Mouse (Mus musculus): Measurements from ENCODE around the gene Psmc3. TPM values are rescaled to one million over a fixed set of nuclear protein-coding genes. Genes with fewer than 3 reads are reported as not detected.

Gene Psmc3
- polyA plus RNA-seq, 1 experiment from 2014 or later = 155 TPM

DNA sequence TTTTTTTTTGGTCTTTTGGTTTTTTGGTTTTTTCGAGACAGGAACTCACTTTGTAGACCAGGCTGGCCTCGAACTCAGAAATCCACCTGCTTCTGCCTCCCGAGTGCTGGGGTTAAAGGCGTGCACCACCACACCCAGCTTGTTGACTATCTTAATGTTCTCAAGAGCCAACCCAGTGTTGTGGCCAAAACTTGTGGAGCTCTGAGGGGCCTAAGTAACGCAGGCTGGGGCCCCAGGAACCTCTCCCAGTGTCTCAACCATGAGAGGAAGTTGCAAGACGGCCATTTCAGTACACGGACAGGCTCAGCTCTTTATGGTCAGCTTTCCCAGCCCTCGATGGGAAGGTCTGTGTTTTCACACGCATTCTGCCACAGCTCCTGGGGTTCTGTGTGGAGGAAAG, 35.2 kb downstream of the Psmc3 start:
- Histone ChIP-seq H3K4me1 (replicated peaks; ENCODE audit: control insufficient read depth, insufficient read depth, low read length) (no peaks in the 10 kb centered on the region), H3K9me3 (ENCODE audit: control insufficient read depth) (no peaks in the 10 kb centered on the region), H3K27ac (ENCODE audit: low read depth, low read length) (no peak overlapping the region), H3K4me3 (ENCODE audit: low read depth, low read length) (no peak overlapping the region), H3K9ac (ENCODE audit: low read depth, low read length) (no peak overlapping the region), H3K27me3 (replicated peaks; ENCODE audit: control insufficient read depth, insufficient read depth, low read length) (no peaks in the 10 kb centered on the region), H3K36me3 (ENCODE audit: control insufficient read depth, insufficient read depth) (no peaks in the 10 kb centered on the region), H3K4me2 (replicated peaks; ENCODE audit: low read depth) (no peak overlapping the region)
- TF ChIP-seq CTCF (IDR thresholded peaks at IDR 0.05; ENCODE audit: low read depth) = no peak
- no peak for ATAC-seq
- WGBS = 76% methylated on average over 9 of the region's 9 CpGs

- H3K27me3 ChIP-seq (replicated peaks; ENCODE audit: control insufficient read depth, insufficient read depth, low read length) = no peaks in the 10 kb centered on the region
- H3K9me3 ChIP-seq (ENCODE audit: control insufficient read depth) = no peaks in the 10 kb centered on the region
- no peaks in the 10 kb centered on the region for H3K4me1 ChIP-seq (replicated peaks; ENCODE audit: control insufficient read depth, insufficient read depth, low read length)
- no peaks in the 10 kb centered on the region for H3K36me3 ChIP-seq (ENCODE audit: control insufficient read depth, insufficient read depth)
- 53% methylated on average over 6 of the region's 6 CpGs for WGBS
- no peak overlapping the region for H3K4me2 ChIP-seq (replicated peaks; ENCODE audit: low read depth)
- H3K4me3 ChIP-seq (ENCODE audit: low read depth, low read length) = no peak overlapping the region
- H3K9ac ChIP-seq (ENCODE audit: low read depth, low read length) = no peak overlapping the region
- ATAC-seq = no peak
- H3K27ac ChIP-seq (ENCODE audit: low read depth, low read length) = no peak overlapping the region
- no peak for TF ChIP-seq CTCF (IDR thresholded peaks at IDR 0.05; ENCODE audit: low read depth)
Measured at GRCm38 (mm10) chr2:91090208-91090607, 36.4 kb downstream of the Psmc3 start.

- Histone ChIP-seq H3K9ac (ENCODE audit: low read depth, low read length) (no peak overlapping the region), H3K36me3 (ENCODE audit: control insufficient read depth, insufficient read depth) (no peaks in the 10 kb centered on the region), H3K9me3 (ENCODE audit: control insufficient read depth) (no peaks in the 10 kb centered on the region), H3K27me3 (replicated peaks; ENCODE audit: control insufficient read depth, insufficient read depth, low read length) (no peaks in the 10 kb centered on the region), H3K4me1 (replicated peaks; ENCODE audit: control insufficient read depth, insufficient read depth, low read length) (no peaks in the 10 kb centered on the region), H3K4me2 (replicated peaks; ENCODE audit: low read depth) (no peak overlapping the region), H3K27ac (ENCODE audit: low read depth, low read length) (no peak overlapping the region), H3K4me3 (ENCODE audit: low read depth, low read length) (no peak overlapping the region)
- no peak for ATAC-seq
- no peak for TF ChIP-seq CTCF (IDR thresholded peaks at IDR 0.05; ENCODE audit: low read depth)
- WGBS = 72% methylated on average over 6 of the region's 6 CpGs
Measured at GRCm38 (mm10) chr2:91090827-91091226, 37.0 kb downstream of the Psmc3 start.

DNA sequence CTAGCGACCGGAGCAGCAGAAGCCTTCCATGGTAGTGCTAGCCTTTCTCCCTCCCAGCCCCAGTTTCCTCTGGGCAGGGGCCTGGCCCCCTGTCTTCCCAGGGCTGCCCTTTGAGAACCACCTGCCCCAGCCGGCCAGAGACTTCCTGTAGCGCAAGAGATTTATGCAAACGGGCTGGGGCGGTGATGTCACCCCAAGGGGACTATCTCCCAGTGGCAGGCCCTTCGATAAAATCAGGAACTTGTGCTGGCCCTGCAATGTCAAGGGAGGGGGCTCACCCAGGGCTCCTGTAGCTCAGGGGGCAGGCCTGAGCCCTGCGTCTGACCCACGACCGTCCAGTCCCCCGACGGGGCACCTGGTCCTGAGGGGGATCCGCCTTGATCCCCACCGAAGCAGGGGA, 42.7 kb downstream of the Psmc3 start:
- WGBS = 73% methylated on average over 14 of the region's 14 CpGs
- ATAC-seq = no peak
- TF ChIP-seq CTCF (IDR thresholded peaks at IDR 0.05; ENCODE audit: low read depth) = no peak
- Histone ChIP-seq H3K4me1 (replicated peaks; ENCODE audit: control insufficient read depth, insufficient read depth, low read length) (no peaks in the 10 kb centered on the region), H3K4me2 (replicated peaks; ENCODE audit: low read depth) (no peak overlapping the region), H3K27ac (ENCODE audit: low read depth, low read length) (no peak overlapping the region), H3K9ac (ENCODE audit: low read depth, low read length) (no peak overlapping the region), H3K9me3 (ENCODE audit: control insufficient read depth) (no peaks in the 10 kb centered on the region), H3K27me3 (replicated peaks; ENCODE audit: control insufficient read depth, insufficient read depth, low read length) (no peaks in the 10 kb centered on the region), H3K4me3 (ENCODE audit: low read depth, low read length) (no peak overlapping the region), H3K36me3 (ENCODE audit: control insufficient read depth, insufficient read depth) (no peaks in the 10 kb centered on the region)

DNA sequence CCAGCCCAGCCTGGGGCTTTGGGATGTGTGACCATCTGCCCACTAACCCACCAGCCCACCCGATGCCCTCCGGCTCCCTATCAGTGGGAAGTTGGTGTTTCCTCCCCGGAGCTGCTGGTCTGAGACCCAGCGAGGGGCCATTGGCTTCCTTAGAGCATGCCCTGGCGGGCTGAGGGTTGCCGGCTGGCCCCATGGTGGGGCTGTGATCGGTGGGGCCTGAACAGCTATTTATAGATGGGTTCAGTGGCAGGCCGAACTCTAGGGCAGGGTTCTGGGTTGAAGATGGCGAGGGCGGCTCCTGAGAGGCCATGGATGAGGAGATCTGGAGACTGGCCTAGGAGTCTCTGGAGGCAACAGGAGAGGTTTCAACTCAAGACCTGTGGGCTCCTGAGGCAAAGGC, 43.2 kb downstream of the Psmc3 start:
- Histone ChIP-seq H3K36me3 (ENCODE audit: control insufficient read depth, insufficient read depth) (no peaks in the 10 kb centered on the region), H3K4me1 (replicated peaks; ENCODE audit: control insufficient read depth, insufficient read depth, low read length) (no peaks in the 10 kb centered on the region), H3K4me3 (ENCODE audit: low read depth, low read length) (no peak overlapping the region), H3K27ac (ENCODE audit: low read depth, low read length) (no peak overlapping the region), H3K4me2 (replicated peaks; ENCODE audit: low read depth) (no peak overlapping the region), H3K9me3 (ENCODE audit: control insufficient read depth) (no peaks in the 10 kb centered on the region), H3K9ac (ENCODE audit: low read depth, low read length) (no peak overlapping the region), H3K27me3 (replicated peaks; ENCODE audit: control insufficient read depth, insufficient read depth, low read length) (no peaks in the 10 kb centered on the region)
- ATAC-seq = no peak
- WGBS = 94% methylated on average over 10 of the region's 10 CpGs
- no peak for TF ChIP-seq CTCF (IDR thresholded peaks at IDR 0.05; ENCODE audit: low read depth)

- H3K9ac ChIP-seq (ENCODE audit: low read depth, low read length) = no peak overlapping the region
- H3K27ac ChIP-seq (ENCODE audit: low read depth, low read length) = no peak overlapping the region
- ATAC-seq = no peak
- H3K4me3 ChIP-seq (ENCODE audit: low read depth, low read length) = no peak overlapping the region
- no peaks in the 10 kb centered on the region for H3K27me3 ChIP-seq (replicated peaks; ENCODE audit: control insufficient read depth, insufficient read depth, low read length)
- H3K4me1 ChIP-seq (replicated peaks; ENCODE audit: control insufficient read depth, insufficient read depth, low read length) = no peaks in the 10 kb centered on the region
- WGBS = 87% methylated on average over 2 of the region's 2 CpGs
- no peaks in the 10 kb centered on the region for H3K36me3 ChIP-seq (ENCODE audit: control insufficient read depth, insufficient read depth)
- H3K4me2 ChIP-seq (replicated peaks; ENCODE audit: low read depth) = no peak overlapping the region
- H3K9me3 ChIP-seq (ENCODE audit: control insufficient read depth) = no peaks in the 10 kb centered on the region
- no peak for TF ChIP-seq CTCF (IDR thresholded peaks at IDR 0.05; ENCODE audit: low read depth)
Measured at GRCm38 (mm10) chr2:91098156-91098555, 44.3 kb downstream of the Psmc3 start.

DNA sequence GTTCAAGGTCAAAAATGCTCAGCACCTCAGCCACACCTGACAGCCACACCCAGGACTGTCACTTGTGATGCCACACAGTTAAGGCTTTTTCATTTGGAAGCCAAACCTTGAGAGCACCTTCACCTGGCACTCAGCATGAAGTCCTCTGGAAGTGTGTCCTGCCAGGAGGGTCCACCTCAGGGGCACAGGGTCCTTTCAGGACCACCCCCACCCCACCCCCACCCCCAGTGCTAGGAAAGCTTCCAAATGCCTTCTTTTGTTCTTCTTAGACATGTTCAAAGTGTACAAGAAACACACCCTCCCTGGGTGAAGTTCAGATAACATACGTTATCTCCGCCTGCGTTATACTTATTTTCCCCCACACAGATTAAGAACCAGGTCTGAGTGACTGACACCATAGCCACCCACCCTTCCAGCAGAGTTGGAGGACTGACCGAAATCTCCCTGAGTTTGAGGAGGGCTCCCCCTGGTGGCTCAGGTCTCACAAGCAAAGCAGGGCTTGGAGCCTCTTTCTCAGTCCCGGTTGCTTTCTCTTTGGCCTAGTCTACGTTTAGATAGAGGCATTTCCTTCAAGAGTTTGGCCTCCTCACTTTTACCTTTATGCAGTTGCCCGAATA, 47.4 kb downstream of the Psmc3 start:
- Histone ChIP-seq H3K36me3 (ENCODE audit: control insufficient read depth, insufficient read depth) (no peaks in the 10 kb centered on the region), H3K9me3 (ENCODE audit: control insufficient read depth) (no peaks in the 10 kb centered on the region), H3K4me1 (replicated peaks; ENCODE audit: control insufficient read depth, insufficient read depth, low read length) (no peaks in the 10 kb centered on the region), H3K27ac (ENCODE audit: low read depth, low read length) (no peak overlapping the region), H3K4me2 (replicated peaks; ENCODE audit: low read depth) (no peak overlapping the region), H3K4me3 (ENCODE audit: low read depth, low read length) (no peak overlapping the region), H3K27me3 (replicated peaks; ENCODE audit: control insufficient read depth, insufficient read depth, low read length) (no peaks in the 10 kb centered on the region), H3K9ac (ENCODE audit: low read depth, low read length) (no peak overlapping the region)
- ATAC-seq = peak; percentile 74
- WGBS = 7% methylated on average over 7 of the region's 7 CpGs
- TF ChIP-seq CTCF (IDR thresholded peaks at IDR 0.05; ENCODE audit: low read depth) = peak; percentile 97

Measured in intestine, postnatal 0 days (tissue).